Mouse (Mus musculus): Measurements from ENCODE around the gene Epha2.

The Epha2 gene

DNA sequence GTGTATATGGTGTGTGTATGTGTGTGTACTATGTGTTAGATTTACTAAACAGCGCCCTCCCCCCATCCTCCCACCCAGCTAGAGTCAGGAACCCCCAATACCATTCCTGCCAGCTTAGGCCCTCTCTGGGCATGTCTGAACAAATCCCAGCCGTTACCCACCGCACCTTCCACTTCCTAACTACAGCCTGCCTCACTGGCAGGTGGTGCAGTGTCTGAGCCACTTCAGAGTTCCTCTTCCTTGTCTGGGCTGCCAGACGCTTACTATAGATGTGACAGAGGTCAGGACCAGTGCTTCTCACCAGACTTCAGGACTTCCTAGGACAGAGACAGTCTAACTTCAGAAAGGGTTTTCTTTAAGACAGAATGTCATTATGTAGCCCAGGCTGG lies 3.2 kb downstream of the Epha2 start:
- no peak for DNase-seq (ENCODE audit: low spot score)

GRCm38 (mm10) chr4:141306057-141306456 lies 5.0 kb downstream of the Epha2 start:
- no peak for DNase-seq (ENCODE audit: low spot score)

GRCm38 (mm10) chr4:141308381-141308780 lies 7.3 kb downstream of the Epha2 start:
- no peak for DNase-seq (ENCODE audit: low spot score)

- no peak for DNase-seq (ENCODE audit: low spot score)
Observed at GRCm38 (mm10) chr4:141308857-141309772, 8.1 kb downstream of the Epha2 start.

DNA sequence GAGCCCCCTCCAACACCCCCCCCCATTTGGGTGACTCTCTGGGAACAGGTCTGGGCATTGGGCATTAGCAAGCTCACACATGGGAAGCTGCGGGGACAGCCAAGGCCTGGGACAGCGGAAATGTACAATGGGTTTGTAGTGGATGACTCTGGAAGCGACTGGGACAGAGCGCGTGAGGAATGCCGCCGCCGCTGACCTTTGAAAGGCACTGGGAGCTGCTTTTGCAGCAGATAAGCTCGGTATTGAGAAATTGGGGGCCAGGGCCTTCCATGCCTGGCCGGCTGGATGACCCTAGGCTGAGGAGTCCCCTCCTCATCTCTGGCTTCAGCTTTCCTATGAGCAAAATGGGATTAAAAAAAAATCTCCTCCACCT lies 8.7 kb downstream of the Epha2 start:
- no peak for DNase-seq (ENCODE audit: low spot score)

DNA sequence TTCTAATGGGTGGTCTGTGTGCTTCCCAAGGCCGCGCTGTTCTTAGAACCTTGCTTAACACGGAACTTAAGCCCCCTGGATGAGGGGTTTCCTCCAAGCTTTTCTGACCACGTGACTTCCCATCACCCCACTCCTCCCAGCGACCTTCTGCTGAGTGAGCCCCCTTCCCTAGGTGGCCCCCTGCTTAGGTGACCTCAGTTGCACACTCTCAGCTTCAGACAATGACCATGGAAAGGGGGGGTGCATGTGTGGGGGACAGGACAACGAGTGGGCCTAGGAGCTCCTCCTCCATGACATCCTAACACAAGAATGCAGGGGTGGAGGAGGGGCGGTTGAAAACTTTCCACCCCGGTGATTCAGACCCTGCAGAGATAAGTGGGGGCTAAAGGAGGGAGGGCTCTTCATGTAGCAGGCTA lies 9.2 kb downstream of the Epha2 start:
- no peak for DNase-seq (ENCODE audit: low spot score)

DNA sequence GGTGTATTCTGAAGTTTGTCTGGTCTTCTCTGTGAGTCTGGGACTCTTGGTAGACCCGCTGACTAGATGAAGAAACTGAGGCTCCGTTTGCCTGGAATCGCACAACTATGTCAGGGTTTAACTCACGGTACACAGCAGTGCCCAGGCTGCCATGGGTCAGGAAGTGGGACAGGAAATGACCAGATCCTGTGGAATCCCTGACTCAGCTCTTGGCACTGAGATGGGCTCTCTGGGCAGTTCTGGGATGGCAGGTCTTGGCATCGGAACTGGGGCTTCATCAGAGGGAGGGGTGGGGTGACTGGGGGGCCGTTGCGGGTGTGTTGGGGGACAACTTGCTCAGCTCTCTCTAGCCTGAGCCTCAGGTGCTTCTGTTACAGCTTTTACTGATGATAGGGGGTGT lies 10.0 kb downstream of the Epha2 start:
- DNase-seq (ENCODE audit: low spot score): no peak

GRCm38 (mm10) chr4:141311506-141311905 lies 10.5 kb downstream of the Epha2 start:
- no peak for DNase-seq (ENCODE audit: low spot score)

DNA sequence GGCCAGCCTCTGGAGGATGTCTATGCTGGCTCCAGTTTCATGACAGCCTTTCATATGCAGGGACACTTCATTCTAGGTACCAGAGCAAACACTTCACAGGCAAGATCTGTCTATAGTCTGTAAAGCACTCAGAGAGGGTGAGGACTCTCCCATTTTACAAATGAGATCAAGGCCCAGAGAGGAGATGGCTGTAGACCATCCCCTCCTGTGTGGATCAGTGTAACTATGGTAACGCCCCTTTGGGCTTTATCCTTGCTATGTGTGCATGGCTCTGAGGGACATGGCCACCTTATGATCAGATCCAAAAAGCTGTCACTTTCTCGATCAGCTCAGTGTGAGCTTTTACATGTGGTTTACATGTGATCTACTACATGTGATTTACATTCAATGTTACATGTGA lies 10.9 kb downstream of the Epha2 start:
- no peak for DNase-seq (ENCODE audit: low spot score)

- DNase-seq (ENCODE audit: low spot score): no peak
Observed at GRCm38 (mm10) chr4:141312513-141313131, 11.6 kb downstream of the Epha2 start.

DNA sequence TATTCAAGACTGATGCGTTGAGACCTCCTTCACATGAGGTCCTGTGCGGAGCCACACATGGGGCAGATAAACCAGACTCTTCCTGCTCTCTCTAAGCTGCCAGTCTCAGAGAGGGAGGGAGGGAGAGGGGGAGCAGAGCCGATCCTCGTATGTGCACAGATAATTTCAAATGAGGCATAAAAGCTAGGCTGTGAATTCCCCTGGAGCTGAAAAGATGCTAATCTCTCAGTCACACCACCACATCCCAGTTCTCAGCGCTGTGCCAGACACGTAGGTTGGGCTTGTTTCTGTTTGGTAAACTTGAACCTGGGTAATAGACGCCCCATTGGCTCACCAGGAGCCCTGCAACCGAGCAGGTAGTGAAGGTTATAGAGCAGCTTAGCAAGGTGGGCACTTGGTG lies 12.4 kb downstream of the Epha2 start:
- DNase-seq (ENCODE audit: low spot score): no peak

- DNase-seq (ENCODE audit: low spot score): no peak
Observed at GRCm38 (mm10) chr4:141313924-141314323, 12.9 kb downstream of the Epha2 start.

GRCm38 (mm10) chr4:141314745-141315144 lies 13.7 kb downstream of the Epha2 start:
- no peak for DNase-seq (ENCODE audit: low spot score)

- no peak for DNase-seq (ENCODE audit: low spot score)
Observed at GRCm38 (mm10) chr4:141316023-141316422, 15.0 kb downstream of the Epha2 start.

GRCm38 (mm10) chr4:141316498-141317180 lies 15.6 kb downstream of the Epha2 start:
- DNase-seq (ENCODE audit: low spot score): no peak

GRCm38 (mm10) chr4:141317914-141318313 lies 16.9 kb downstream of the Epha2 start:
- no peak for DNase-seq (ENCODE audit: low spot score)

DNA sequence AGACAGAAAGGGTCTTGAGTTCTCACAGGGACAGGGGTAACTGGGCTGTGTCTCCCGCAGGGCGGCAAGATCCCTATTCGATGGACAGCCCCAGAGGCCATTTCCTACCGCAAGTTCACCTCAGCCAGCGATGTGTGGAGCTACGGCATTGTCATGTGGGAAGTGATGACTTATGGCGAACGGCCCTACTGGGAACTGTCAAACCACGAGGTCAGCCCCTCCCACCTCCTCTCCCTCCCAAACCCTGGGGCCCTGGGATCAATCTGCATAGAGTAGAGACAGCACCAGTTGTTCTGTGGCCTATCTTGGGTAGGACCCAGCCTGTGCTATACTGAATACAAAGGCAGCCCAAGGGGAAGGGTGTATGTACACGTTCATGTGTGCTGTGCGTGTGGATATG lies 21.5 kb downstream of the Epha2 start:
- DNase-seq (ENCODE audit: low spot score): no peak

- DNase-seq (ENCODE audit: low spot score): no peak
Observed at GRCm38 (mm10) chr4:141324771-141325191, 23.7 kb downstream of the Epha2 start.

- DNase-seq (ENCODE audit: low spot score): no peak
Observed at GRCm38 (mm10) chr4:141325636-141326035, 24.6 kb downstream of the Epha2 start.

GRCm38 (mm10) chr4:141327075-141327474 lies 26.0 kb downstream of the Epha2 start:
- no peak for DNase-seq (ENCODE audit: low spot score)

DNA sequence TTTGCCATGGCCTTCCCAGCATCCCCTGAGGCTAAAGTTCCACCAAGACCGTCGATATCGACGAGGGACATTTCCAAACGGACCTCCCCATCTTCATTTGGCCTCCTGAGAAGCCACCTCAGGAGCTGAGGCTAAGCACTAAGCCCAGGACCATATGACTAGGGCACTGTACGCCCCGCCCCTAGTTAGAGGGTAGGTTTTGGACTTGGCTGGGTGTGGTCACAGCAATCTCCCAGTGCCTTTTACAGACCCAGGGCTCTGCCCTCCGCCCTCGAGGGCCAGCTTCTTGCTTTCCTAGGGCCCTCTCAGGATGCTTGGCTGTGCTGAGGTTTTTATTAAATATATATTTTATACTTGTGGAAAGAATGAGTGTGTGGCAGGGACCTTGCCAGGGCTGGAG lies 27.7 kb downstream of the Epha2 start:
- DNase-seq (ENCODE audit: low spot score): no peak

GRCm38 (mm10) chr4:141329968-141330367 lies 28.9 kb downstream of the Epha2 start:
- no peak for DNase-seq (ENCODE audit: low spot score)

DNA sequence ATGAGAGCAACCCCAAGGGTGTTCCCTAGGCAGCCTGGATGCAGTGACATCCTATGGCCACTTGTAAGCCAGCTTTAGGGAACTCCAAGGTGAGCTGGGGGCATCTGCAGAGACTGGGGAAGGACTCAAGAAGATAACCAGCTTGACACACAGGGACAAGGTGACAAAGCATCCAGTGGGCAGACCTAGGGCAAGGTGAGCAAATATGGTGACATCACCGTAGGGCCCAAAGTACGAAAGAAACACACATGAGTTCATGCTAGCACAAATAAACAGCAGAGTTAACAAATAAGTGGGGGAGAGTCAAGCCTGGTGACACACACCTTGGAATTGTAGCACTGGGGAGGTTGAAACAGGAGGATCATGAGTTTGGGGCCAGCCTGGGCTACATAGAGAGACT lies 30.4 kb downstream of the Epha2 start:
- no peak for DNase-seq (ENCODE audit: low spot score)
